Comparison of ENCODE assay signal across 9 mouse cellular contexts in the genomic region with DNA sequence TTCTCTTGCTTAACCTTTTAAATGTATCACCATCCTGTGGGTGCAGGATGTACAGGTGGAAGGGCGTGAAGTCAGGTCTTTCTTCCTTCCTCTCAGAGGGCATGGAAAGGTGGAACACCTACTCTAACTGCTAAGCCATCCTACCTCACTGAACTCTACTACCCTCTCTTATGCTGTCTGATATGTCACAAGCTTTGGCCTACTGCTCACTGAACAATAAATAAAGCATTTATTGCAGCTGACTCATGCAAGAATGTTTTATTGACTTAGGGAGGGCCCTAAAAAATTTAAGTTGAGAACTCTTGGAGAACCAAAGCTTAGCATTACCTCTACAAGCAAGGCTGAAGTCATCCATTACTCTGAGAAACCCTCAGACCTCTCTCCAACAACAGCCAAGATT. TPM values are rescaled to one million over a fixed set of nuclear protein-coding genes. Genes with fewer than 3 reads are reported as not detected.
DNase-seq lines count a peak whose midpoint lies in the region; ATAC-seq lines count a peak whose summit lies in the region.
"Had no signal": no experiment of that assay in that cellular context is flagged by ENCODE, and none has a peak within 500 bp of the region (broad histone marks: within the 10 kb centered on the region; RNA-seq: fewer than 3 reads in every experiment).

No protein-coding gene starts in this region.

- peak overlapping the region; percentile 96 for H3K4me2 ChIP-seq in heart, embryonic 13.5 days
- H3K4me2 ChIP-seq in hindbrain, embryonic 12.5 days (replicated peaks): peak overlapping the region; percentile 91

- WGBS in heart, embryonic 13.5 days: 83% methylated on average over 1 of the region's 1 CpGs
- 100% methylated on average over 1 of the region's 1 CpGs for WGBS in hindbrain, embryonic 12.5 days
- 94% methylated on average over 1 of the region's 1 CpGs for WGBS in midbrain, embryonic 10.5 days

- DNase-seq in heart, postnatal 36 days: no peak
- peak; percentile 50 for DNase-seq in NIH3T3 (ENCODE audit: low read depth)
- DNase-seq in midbrain, embryonic 10.5 days (ENCODE audit: low spot score): no peak
- DNase-seq in testis, postnatal 10 days (ENCODE audit: low spot score): no peak
- no peak for DNase-seq in spleen, postnatal 10 days (ENCODE audit: low spot score in 2 of 2)
- DNase-seq in frontal cortex, adult 2 months (ENCODE audit: extremely low spot score in 1 of 2, low spot score in 1 of 2): no peak
- DNase-seq: kidney, postnatal 25 days had no signal

- H3K27ac ChIP-seq in heart, embryonic 13.5 days (replicated peaks): no peak overlapping the region
- no peak overlapping the region for H3K27ac ChIP-seq in hindbrain, embryonic 12.5 days
- no peak overlapping the region for H3K27ac ChIP-seq in midbrain, embryonic 10.5 days (replicated peaks)

- peaks cover 30% of the 10 kb centered on the region for H3K36me3 ChIP-seq in heart, embryonic 13.5 days
- H3K36me3 ChIP-seq in hindbrain, embryonic 12.5 days: peaks cover 22% of the 10 kb centered on the region
- peaks cover 49% of the 10 kb centered on the region for H3K36me3 ChIP-seq in midbrain, embryonic 10.5 days

- no peaks in the 10 kb centered on the region for H3K27me3 ChIP-seq in heart, embryonic 13.5 days (replicated peaks)
- H3K27me3 ChIP-seq in hindbrain, embryonic 12.5 days: no peaks in the 10 kb centered on the region
- H3K27me3 ChIP-seq in midbrain, embryonic 10.5 days (ENCODE audit: low read depth, poor library complexity, severe bottlenecking): no peaks in the 10 kb centered on the region

- peak overlapping the region; percentile 100 for H3K4me3 ChIP-seq in heart, embryonic 13.5 days
- peak overlapping the region; percentile 8; the same call in 1 of the 2 replicates for H3K4me3 ChIP-seq in hindbrain, embryonic 12.5 days
- peak overlapping the region; percentile 100; the same call in 1 of the 2 replicates for H3K4me3 ChIP-seq in midbrain, embryonic 10.5 days

- H3K9me3 ChIP-seq in heart, embryonic 13.5 days: no peaks in the 10 kb centered on the region
- H3K9me3 ChIP-seq in hindbrain, embryonic 12.5 days (replicated peaks): no peaks in the 10 kb centered on the region
- H3K9me3 ChIP-seq in midbrain, embryonic 10.5 days (replicated peaks): no peaks in the 10 kb centered on the region

- H3K9ac ChIP-seq in heart, embryonic 13.5 days: peak overlapping the region; percentile 99
- H3K9ac ChIP-seq in hindbrain, embryonic 12.5 days: peak overlapping the region; percentile 35; the same call in 1 of the 2 replicates

- peaks cover 67% of the 10 kb centered on the region for H3K4me1 ChIP-seq in heart, embryonic 13.5 days
- peaks cover 41% of the 10 kb centered on the region for H3K4me1 ChIP-seq in hindbrain, embryonic 12.5 days
- peaks cover 56% of the 10 kb centered on the region for H3K4me1 ChIP-seq in midbrain, embryonic 10.5 days

- no peak for ATAC-seq in heart, embryonic 13.5 days (ENCODE audit: extremely low read depth, insufficient number of reproducible peaks, low FRiP score, low TSS enrichment)
- ATAC-seq in hindbrain, embryonic 12.5 days (ENCODE audit: low FRiP score): no peak

- intact Hi-C loops in heart, postnatal 36 days (cut with DNase I): loop anchor here (2.0 kb wide), 1 partner anchor 31 kb away; no protein-coding TSS in a partner anchor

RNA-seq across cellular contexts. Expression of a gene that starts 2.7 kb away (rescaled TPM):
- polyA plus RNA-seq in heart, embryonic 13.5 days (2015; fragmentation: Nextera tagmentation; extraction: Ambion mirVana): 111 and 121 TPM in 2 replicates
- 100 to 1,000 TPM; 378 to 424 TPM for total RNA-seq in heart, postnatal 36 days (2021)
- 197 and 202 TPM in 2 replicates for polyA plus RNA-seq in hindbrain, embryonic 12.5 days (2016; fragmentation: Nextera tagmentation; extraction: Ambion mirVana)
- polyA plus RNA-seq in midbrain, embryonic 10.5 days (2016; fragmentation: Nextera tagmentation; extraction: Ambion mirVana): 133 and 134 TPM in 2 replicates
- 177 and 178 TPM in 2 replicates for polyA plus RNA-seq in frontal cortex, adult 2 months (2012; rRNA removed)

RNA-seq across cellular contexts. Expression of a gene that starts 9.5 kb away (rescaled TPM):
- 67.1 and 70.2 TPM in 2 replicates for polyA plus RNA-seq in heart, embryonic 13.5 days (2015; fragmentation: Nextera tagmentation; extraction: Ambion mirVana)
- 100 to 1,000 TPM; 137 to 167 TPM for total RNA-seq in heart, postnatal 36 days (2021)
- 48.1 and 51.3 TPM in 2 replicates for polyA plus RNA-seq in hindbrain, embryonic 12.5 days (2016; fragmentation: Nextera tagmentation; extraction: Ambion mirVana)
- polyA plus RNA-seq in midbrain, embryonic 10.5 days (2016; fragmentation: Nextera tagmentation; extraction: Ambion mirVana): 57.3 and 61.1 TPM in 2 replicates
- 29.4 and 34.3 TPM in 2 replicates for polyA plus RNA-seq in frontal cortex, adult 2 months (2012; rRNA removed)

RNA-seq across cellular contexts. Expression of a gene that starts 30.8 kb away (rescaled TPM):
- 1,196 and 1,415 TPM in 2 replicates for polyA plus RNA-seq in heart, embryonic 13.5 days (2015; fragmentation: Nextera tagmentation; extraction: Ambion mirVana)
- 10 to 100 TPM; 71.9 to 88.5 TPM for total RNA-seq in heart, postnatal 36 days (2021)
- polyA plus RNA-seq in hindbrain, embryonic 12.5 days (2016; fragmentation: Nextera tagmentation; extraction: Ambion mirVana): 1,295 and 1,383 TPM in 2 replicates
- 1,606 and 1,767 TPM in 2 replicates for polyA plus RNA-seq in midbrain, embryonic 10.5 days (2016; fragmentation: Nextera tagmentation; extraction: Ambion mirVana)
- polyA plus RNA-seq in frontal cortex, adult 2 months (2012; rRNA removed): 637 and 750 TPM in 2 replicates

RNA-seq across cellular contexts. Expression of a gene that starts 34.3 kb away (rescaled TPM):
- polyA plus RNA-seq in heart, embryonic 13.5 days (2015; fragmentation: Nextera tagmentation; extraction: Ambion mirVana): 63.6 and 73.0 TPM in 2 replicates
- 10 to 100 TPM; 31.5 to 35.5 TPM for total RNA-seq in heart, postnatal 36 days (2021)
- 78.6 and 90.5 TPM in 2 replicates for polyA plus RNA-seq in hindbrain, embryonic 12.5 days (2016; fragmentation: Nextera tagmentation; extraction: Ambion mirVana)
- polyA plus RNA-seq in midbrain, embryonic 10.5 days (2016; fragmentation: Nextera tagmentation; extraction: Ambion mirVana): 104 and 113 TPM in 2 replicates
- 129 and 134 TPM in 2 replicates for polyA plus RNA-seq in frontal cortex, adult 2 months (2012; rRNA removed)

RNA-seq across cellular contexts. Expression of a gene that starts 57.0 kb away (rescaled TPM):
- 112 and 115 TPM in 2 replicates for polyA plus RNA-seq in heart, embryonic 13.5 days (2015; fragmentation: Nextera tagmentation; extraction: Ambion mirVana)
- total RNA-seq in heart, postnatal 36 days (2021): 10 to 100 TPM; 16.0 to 18.1 TPM
- polyA plus RNA-seq in hindbrain, embryonic 12.5 days (2016; fragmentation: Nextera tagmentation; extraction: Ambion mirVana): 306 and 309 TPM in 2 replicates
- 396 and 421 TPM in 2 replicates for polyA plus RNA-seq in midbrain, embryonic 10.5 days (2016; fragmentation: Nextera tagmentation; extraction: Ambion mirVana)
- 67.9 and 79.2 TPM in 2 replicates for polyA plus RNA-seq in frontal cortex, adult 2 months (2012; rRNA removed)

Comparison
In these comparisons a context has a peak if more than half of its experiments do, and no peak if none do; other contexts are left out.
1. H3K4me3 ChIP-seq: peak in every context shown above with its lines; median percentile 100 in heart, embryonic 13.5 days; 100 in midbrain, embryonic 10.5 days; 8 in hindbrain, embryonic 12.5 days.